Mouse (Mus musculus): Measurements from ENCODE around the gene Pld6. TPM values are rescaled to one million over a fixed set of nuclear protein-coding genes. Genes with fewer than 3 reads are reported as not detected.

The Pld6 gene
- 15.2 and 17.2 TPM in 2 replicates for polyA plus RNA-seq (2012; rRNA removed)

DNA sequence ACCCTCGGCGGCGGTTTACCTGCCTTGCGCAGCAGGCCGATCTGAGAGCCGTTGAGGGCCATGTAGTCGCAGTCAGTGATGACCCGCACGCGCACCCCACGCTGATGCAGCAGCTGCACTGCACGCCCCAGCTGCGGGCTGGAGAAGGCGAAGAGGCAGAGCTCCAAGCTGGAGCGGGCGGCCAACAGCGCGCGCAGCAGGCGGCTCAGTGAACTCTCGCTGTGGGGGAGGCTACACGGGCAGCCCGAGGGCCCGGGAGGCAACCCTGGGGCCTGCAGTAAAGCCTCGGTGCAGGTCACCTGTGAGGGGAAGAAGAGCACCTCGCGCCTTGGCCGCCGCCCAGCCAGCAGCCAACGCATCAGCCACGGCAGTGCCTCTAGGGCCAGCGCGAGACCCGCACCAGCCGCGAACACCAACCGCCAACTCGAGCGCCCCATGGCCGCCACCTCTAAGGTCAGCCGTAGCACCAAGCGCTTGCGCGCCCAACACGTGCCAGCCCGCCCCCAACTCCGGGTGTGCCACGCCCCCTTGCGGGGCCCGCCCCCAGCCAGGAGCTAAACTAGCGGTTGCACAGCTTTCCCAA is at the start of gene Pld6:
Gene Pld6 (minus strand): TSS at position 447 of the 583 bp plus-strand sequence.

DNA sequence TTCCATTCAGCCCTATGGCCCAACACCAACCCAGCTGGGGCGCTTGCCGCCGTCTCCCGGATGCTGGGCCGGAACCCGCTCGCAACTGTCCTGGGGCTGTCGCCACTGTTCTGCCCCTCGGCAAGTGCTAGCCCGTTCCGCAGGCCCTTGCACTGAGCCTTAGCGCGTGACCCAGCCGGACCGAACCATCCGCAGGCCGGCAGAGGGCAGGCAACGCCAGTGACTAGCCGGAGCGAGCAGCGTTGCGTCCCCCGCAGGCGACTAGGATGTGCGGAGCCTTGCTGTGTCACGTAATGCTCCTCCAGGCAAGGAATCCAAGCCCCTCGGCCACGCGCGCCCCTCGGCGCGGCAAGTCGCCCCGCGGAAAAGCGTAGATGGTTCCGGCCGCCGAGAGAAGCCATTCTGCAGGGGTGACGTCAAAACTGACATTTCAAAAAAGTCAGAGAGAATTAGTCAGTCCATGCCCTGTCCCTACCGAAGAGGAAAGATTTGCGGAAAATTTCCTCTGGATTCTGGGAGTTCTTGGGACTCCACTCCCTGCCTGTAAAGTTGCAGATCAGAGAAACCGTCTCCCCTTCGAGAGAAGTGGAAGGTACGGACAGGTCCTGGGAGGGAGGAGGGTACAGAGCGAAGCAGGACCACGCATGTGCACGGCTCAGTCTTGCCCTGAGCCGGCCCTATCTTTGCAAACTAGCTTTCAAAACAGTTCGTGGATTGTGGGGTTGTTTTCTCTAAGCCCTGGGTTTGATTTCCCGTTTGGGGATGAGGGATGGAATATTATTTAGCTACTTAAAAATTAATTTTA is 22.4 kb upstream of the Pld6 start, which contains the start of gene Flcn:
Gene Flcn (minus strand): TSS at position 347 of the 805 bp plus-strand sequence.

Other genes with a start within 250 kb of the Pld6 start
- 0.23 TPM in 2 replicates for gene Nlrp3, start 246.1 kb downstream of the Pld6 start, polyA plus RNA-seq (2012; rRNA removed)
- gene Olfr222, start 211.4 kb downstream of the Pld6 start, polyA plus RNA-seq (2012; rRNA removed): not detected in 2 replicates
- gene Olfr223, start 194.4 kb downstream of the Pld6 start, polyA plus RNA-seq (2012; rRNA removed): not detected in 2 replicates
- gene Mprip, start 126.3 kb downstream of the Pld6 start, polyA plus RNA-seq (2012; rRNA removed): 110 and 117 TPM in 2 replicates
- 49.5 and 54.0 TPM in 2 replicates for gene Flcn, start 22.4 kb upstream of the Pld6 start, polyA plus RNA-seq (2012; rRNA removed)
- gene Nt5m, start 51.8 kb upstream of the Pld6 start, polyA plus RNA-seq (2012; rRNA removed): 59.8 and 61.8 TPM in 2 replicates
- gene Cops3, start 52.2 kb upstream of the Pld6 start, polyA plus RNA-seq (2012; rRNA removed): 56.4 and 59.0 TPM in 2 replicates
- gene Med9, start 160.6 kb upstream of the Pld6 start, polyA plus RNA-seq (2012; rRNA removed): 21.7 and 22.0 TPM in 2 replicates
- gene Rasd1, start 177.3 kb upstream of the Pld6 start, polyA plus RNA-seq (2012; rRNA removed): 1.2 and 1.3 TPM in 2 replicates

Measured in central nervous system, embryonic 18 days (tissue).